Mouse (Mus musculus) CD4-positive helper T cell, adult 2 months (primary cell): ENCODE results near the gene Hnrnpdl.

Source experiments
- DNase-seq: peaks from one replicate; pipeline ENCODE4 v3.0.0-alpha.2; 2012; ENCODE audit warnings: low read depth, missing footprints, low spot score

Hnrnpdl gene

DNA sequence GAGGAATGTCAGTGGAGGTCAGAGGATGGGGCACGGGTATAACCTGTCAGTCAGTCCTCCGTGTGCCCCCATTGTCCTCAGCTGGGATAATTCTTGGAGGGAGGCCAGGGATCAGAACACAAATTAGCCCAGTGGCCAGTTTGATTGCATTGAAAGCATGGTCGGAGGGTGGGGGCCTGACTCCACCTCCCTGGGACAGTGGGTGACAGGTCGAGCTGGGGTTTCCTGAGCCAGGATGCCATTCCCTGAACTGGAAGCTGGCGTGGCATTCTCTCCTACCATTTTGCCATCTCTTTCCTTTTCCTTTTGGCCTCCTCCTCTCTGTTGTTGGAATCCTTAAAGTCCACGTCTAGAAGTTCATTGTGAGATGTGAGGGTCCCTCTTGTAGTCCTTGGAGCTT is 33.6 kb downstream of the Hnrnpdl start:
- DNase-seq, result no peak

DNA sequence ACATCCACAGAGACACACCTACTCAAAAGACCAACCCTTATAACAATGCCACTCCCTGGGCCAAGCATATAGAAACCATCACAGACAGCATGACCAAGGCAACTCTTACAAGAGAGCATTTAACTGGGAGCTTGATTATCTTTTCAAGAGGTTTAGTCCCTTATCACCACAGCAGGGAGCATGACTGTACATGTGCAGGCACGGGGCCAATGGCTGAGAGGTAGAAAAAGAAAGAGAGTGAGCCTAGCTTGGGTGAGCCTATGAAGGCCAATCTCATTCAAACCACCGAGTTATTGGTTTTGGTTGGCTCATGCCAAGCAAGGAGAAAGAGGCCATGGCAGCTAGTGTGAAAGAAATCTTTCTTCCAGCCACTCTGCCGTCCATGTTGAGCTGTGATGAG is 34.0 kb downstream of the Hnrnpdl start:
- no peak for DNase-seq

DNA sequence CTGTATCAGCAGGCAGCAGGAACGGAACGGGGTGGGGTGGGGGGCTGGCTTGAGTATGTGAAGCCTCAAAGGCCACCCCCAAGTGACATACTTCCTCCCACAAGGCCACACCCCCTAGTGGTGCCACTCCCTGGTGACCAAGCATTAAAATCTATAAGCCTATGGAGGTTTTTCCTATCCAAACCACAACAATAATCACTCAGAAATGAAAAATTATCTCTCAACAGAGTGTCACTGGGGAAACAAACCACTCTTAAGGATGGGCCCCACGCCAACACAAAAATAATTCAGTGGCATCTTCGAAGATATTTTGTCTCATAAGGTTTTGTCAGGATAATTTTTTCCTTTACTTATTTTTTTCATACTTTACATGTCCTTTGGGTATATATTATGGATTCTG is 35.6 kb downstream of the Hnrnpdl start:
- DNase-seq, result no peak

- no peak for DNase-seq
Observed at GRCm38 (mm10) chr5:100000500-100000899, 39.0 kb downstream of the Hnrnpdl start.

DNA sequence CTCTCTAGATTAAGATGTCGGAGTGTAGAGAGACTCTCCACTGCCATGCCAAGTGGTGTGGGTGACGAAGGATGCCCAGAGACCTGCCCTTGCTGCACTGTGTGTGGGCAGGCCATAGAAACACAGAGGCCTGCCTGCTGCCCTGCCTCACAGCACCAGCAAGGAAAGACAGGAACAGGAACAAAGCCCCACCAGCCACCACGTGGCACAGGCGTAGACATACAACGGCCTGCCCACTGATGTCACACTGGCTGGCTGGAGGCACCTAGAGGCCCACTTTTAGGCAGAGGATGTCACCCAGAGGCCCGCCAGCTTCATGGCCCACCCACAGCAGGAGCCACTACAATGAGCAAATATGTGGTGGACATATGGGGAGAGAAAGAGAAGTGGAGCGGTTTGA is 39.4 kb downstream of the Hnrnpdl start:
- DNase-seq, result no peak

DNA sequence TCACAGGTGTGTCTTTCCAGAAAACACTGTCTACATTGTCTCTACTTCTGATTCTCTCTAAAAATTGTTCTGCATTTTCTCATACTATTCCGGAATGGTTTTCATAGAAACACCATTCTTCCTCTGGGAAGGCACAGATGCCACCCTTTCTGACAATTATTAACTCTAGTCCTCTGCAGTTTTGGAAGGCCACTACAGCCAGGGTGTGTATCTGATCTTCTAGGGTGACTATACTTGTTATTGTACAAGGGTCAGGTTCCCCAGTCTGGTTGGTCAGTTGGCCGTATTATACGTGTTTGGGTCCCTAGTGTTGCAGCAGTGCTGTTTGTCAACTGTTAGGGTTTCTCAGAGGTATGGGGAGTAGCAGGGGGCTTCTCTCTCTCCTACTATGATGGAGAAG is 44.8 kb downstream of the Hnrnpdl start:
- no peak for DNase-seq

DNA sequence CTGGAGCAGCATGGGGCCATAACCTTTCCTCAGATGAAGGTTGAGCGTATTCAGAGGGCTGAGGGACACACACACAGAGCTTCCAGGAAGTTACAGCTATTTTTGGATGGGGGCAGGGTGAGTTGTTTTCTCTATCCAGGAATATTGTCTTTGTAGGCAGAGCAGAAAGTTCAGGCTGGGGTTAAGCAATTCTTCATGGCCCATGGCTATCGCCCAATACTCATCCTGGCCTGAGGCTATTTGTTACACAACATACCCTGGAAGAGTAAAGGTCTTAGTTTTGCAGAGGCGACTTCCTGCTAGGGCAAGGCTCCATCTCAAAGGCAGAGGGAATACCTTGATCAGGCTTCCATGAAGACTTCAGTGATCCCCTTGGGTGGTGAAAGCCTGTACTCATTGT is 45.3 kb downstream of the Hnrnpdl start:
- DNase-seq, result no peak
